12 mouse cellular contexts compared by ENCODE assay signal in genomic region chr6:141395926-141396325, GRCm38 (mm10).
"Had no signal": no experiment of that assay in that cellular context is flagged by ENCODE, and none has a peak within 500 bp of the region (broad histone marks: within the 10 kb centered on the region; RNA-seq: fewer than 3 reads in every experiment).

No protein-coding gene starts in this region.

- H3K9me3 ChIP-seq: liver, embryonic 13.5 days; midbrain, embryonic 13.5 days; stomach, embryonic 15.5 days had no signal

- ATAC-seq: liver, postnatal 0 days; midbrain, embryonic 13.5 days had no signal

- H3K4me1 ChIP-seq: liver, embryonic 13.5 days; midbrain, embryonic 13.5 days; stomach, embryonic 15.5 days had no signal

- H3K9ac ChIP-seq: liver, embryonic 13.5 days; liver, postnatal 0 days; midbrain, embryonic 13.5 days; stomach, embryonic 15.5 days had no signal

- H3K4me3 ChIP-seq: liver, embryonic 13.5 days; midbrain, embryonic 13.5 days; stomach, embryonic 15.5 days had no signal

- H3K27ac ChIP-seq: liver, embryonic 13.5 days; midbrain, embryonic 13.5 days had no signal

- H3K36me3 ChIP-seq: liver, embryonic 13.5 days; midbrain, embryonic 13.5 days; stomach, embryonic 15.5 days had no signal

- H3K27me3 ChIP-seq: liver, embryonic 13.5 days; midbrain, embryonic 13.5 days; stomach, embryonic 15.5 days had no signal

- DNase-seq: kidney, adult 8-10 months; kidney, postnatal 14 days; left cerebral cortex, postnatal 4 days; liver; liver, embryonic 13.5 days; liver, postnatal 0 days; lung, postnatal 14 days; right cerebral cortex, postnatal 14 days; thymus, adult 2 months; thymus, postnatal 25 days had no signal

- H3K4me2 ChIP-seq: liver, embryonic 13.5 days; midbrain, embryonic 13.5 days; stomach, embryonic 15.5 days had no signal
